Mouse (Mus musculus): ENCODE measurements at regions not wholly inside any gene's neighbourhood (a gene's known extent, or its start where the extent isn't known, plus 50 kb on each side); places are given as distances from the start of the nearest gene placed in this dataset.

DNA sequence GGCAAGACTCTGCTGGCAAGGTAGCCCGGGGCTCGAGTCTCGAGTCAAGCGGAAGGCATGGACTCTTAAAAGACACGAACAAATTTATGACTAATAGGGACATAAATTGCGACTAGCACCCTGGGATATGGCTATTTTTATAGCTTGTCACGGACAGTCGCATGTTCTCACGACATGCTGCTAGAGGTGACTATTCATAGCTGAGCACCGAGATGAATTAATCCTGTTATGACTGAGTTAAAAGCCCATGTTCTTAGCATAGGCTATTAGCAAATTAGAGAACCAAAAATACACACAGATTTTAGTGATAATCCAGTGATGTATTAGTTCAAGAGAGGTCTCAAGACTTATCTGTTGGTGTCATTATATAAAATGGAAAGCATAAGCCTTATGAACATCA, 539.2 kb downstream of the Gm19410 start:
- DNase-seq = no peak

DNA sequence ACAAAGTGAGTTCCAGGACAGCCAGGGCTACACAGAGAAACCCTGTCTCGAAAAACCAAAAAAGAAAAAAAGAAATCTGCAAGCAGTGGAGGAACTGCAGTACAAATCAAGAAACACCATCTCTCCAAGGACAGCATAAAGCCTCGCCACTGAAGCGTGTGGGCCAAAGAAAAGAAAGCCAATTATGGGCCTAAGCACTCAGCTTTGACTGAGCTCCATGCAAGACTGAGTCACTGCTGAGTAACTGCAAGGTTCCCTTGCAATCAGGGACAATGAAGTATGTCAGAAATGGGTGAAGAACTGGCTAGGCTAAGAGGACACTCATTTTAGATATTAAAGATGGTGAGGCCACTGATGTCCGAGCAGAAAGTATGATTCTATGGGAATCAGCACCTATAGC, 540.7 kb downstream of the Gm19410 start:
- DNase-seq = no peak

DNA sequence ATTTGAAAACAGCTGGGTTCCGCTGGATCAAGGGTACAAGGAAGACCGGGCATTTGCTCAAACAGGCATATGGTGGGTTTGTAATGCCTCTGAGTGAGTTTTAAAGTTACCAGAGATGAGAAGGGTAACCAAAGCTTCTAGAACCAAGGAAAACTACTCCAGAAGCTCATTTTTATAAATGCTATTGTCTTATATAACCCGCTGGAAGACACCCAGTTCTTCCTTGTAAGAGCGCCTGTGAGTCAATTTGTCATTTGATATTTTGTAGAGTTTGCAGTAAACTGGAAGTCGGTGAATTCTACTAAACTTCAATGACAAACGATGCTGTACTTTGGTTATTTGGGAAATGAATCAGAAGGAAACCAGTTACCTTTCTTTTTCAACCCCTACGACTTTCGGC, 541.9 kb downstream of the Gm19410 start:
- DNase-seq = no peak

DNA sequence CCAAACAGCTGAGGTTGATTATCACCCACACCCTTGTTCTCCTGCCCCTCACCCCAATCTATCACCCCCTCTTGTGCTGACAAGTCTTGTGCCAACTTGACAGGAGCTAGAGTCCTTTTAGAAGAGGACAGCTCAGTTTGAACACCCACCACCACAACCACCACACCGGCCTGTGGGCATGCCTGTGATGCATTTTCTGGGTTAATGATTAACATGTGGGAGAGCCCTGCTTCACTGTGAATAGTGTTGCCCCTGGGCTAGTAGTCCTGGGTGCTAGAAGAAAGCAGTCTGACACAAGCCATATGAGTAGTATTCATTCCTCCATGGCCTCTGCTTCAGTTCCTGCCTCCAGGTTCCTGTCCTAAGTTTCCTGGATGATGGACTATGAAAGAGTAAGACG, 542.5 kb downstream of the Gm19410 start:
- no peak for DNase-seq

DNA sequence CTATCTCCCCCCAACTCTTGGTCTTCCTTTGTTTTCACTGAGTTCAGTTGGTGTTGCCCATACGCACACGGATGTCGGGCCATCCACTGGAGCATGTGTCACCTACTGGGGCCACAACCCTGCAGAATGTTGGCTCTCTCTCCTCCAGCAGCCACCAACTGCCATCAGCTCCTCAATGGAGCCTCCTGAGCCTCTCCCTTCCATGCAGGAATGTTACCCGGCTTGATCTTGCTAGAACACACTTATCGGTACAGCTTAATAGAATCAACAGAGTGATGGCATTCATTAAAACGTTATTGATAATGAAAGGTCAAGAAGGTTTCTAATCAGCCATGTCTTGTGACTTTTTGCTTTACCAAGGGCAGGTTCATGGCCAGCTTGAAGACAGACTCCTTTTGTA, 543.7 kb downstream of the Gm19410 start:
- no peak for DNase-seq

DNA sequence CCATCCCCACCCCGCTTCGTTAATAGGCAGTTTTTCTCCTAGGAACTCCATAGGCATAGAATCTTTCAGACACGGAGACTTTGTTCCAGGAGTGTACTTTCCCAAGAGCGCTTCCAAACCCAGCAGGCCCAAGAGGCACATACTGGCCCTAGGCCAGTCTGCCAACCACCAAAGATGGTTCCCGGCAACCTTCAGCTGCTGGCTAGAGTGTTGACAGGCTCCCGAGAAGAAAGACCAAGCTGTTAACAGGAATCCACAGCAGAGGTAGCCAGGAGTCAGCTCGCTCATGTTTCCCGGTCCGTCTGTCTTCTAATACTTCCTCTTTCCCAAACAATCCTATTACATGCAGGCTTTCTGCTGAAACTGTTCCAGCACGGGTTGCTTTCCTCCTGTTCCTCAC, 544.4 kb downstream of the Gm19410 start:
- peak; percentile 78 to 81 for DNase-seq

DNA sequence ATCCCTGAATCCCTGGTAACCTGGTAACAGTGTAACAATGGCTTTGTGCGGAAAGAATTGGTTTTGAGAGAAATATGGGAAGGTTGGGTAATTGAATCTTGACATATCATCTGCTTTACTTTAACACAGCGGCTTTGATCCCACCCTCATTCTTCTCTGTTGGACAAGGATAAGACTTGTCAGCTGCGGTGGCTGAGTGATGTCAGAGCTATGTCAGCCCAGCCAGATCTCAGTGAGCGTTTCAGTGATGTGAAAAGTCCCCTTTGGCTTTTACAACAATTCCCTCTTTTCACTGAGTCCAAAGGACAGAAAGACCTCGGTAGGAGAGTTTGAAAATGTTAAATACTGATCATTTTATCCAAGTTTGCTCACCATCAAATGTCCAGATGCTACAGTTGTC, 546.1 kb downstream of the Gm19410 start:
- DNase-seq = no peak

GRCm38 (mm10) chr8:36312963-36313362, 547.4 kb downstream of the Gm19410 start:
- no peak for DNase-seq

- DNase-seq = no peak
These were observed 552.8 kb downstream of the Gm19410 start for GRCm38 (mm10) chr8:36318396-36318795.

- DNase-seq = no peak
These were observed 553.3 kb downstream of the Gm19410 start for GRCm38 (mm10) chr8:36318884-36319283.

- DNase-seq = no peak
These were observed 553.8 kb downstream of the Gm19410 start for GRCm38 (mm10) chr8:36319314-36319959.

GRCm38 (mm10) chr8:36322125-36322524, 556.5 kb downstream of the Gm19410 start:
- DNase-seq = peak in 1 of 2 experiments; percentile 19

DNA sequence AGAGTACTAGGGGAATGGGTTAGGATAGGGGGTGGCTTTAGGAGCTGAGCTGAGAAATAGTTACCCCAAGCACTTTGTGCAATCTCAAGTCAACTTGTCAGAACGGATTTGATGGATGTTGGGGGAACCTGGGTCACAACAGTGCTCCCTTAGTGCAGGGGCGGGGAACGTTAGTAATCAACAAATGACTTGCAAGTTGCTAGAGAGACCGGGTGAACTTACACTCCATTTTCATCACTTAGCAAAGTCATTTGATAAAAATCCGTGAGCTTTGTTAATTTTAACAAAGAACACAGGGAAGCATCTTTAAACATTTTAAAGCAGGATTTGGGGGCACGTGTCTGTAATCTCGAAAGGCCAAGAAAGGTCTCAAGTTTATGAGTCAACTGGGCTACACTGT, 557.0 kb downstream of the Gm19410 start:
- no peak for DNase-seq

DNA sequence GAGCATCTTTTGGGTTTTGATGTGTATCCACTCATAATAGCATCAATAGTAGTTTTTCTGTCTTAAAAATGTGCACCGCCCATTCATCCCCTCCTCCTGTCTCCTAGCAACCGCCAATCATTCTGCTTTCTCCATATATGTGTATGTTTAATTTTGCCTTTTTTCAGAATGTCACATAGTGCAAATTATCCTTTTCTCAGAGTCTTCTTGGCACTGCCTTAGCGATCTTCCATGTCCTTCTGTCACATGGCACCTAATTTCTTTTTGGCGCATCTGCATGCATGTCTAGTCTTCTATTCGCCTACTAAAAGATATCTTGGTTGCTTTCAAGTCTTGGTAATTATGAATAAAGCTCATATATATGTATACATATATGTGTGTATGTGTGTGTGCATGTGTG, 573.0 kb downstream of the Gm19410 start:
- DNase-seq = no peak

DNA sequence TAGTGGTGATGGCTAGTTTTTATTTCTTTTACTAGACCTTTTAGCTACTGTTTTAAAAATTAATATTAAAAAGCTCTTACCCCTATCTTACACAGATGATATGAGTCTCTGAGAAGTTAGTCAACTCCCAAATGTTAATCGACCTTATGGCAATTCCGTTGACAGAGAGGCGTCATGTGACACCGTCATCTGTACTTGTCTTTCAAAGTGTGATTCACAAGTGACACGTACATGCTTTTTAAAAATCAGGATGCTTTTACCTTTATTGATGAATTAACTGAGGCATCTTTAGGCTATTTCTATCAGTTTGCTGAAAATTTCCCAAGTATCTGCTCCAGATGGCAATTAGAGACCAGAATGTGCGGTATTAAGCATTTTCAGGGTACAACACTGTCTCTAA, 573.9 kb downstream of the Gm19410 start:
- DNase-seq = no peak

DNA sequence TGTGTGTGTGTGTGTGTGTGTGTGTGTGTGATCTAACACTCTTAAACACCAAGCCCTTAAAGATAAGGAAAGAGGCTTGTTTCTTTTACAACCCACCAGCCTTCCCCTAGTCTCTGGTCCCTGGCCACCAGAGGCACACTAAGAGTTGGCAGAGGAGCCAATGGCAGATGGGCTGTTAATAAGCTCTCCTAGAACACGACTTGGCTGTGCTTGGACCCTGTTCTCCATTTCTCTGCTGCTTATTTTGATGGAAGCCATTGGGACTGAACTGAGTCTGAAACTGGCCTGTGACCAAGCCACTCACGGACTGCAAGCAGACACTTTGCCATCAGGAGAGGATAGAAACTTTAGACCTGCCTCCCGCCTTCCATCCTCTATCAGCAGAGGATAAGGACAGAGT, 574.9 kb downstream of the Gm19410 start:
- peak; percentile 94 to 95 for DNase-seq

- peak; percentile 52 to 61 for DNase-seq
These were observed 576.4 kb downstream of the Gm19410 start for GRCm38 (mm10) chr8:36341965-36342364.

DNA sequence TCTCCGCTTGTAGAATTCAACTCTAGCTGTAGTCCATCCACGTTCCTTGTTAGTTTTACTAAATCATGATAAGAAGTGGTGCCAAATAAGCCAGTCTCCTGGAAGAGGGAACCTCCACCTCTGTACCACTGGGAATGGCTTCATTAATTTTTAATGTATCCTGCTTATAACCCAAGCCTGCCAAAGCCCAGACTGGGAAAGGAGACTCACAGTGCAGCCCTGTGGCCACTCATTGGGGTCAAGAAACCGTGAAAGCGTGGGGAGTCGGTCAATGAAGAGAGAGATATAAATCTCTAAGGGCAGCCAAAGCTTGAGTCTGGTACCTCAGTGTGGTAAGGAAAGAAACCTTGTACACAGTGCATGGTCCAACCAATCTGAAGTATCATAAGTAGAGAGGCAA, 577.1 kb downstream of the Gm19410 start:
- no peak for DNase-seq

DNA sequence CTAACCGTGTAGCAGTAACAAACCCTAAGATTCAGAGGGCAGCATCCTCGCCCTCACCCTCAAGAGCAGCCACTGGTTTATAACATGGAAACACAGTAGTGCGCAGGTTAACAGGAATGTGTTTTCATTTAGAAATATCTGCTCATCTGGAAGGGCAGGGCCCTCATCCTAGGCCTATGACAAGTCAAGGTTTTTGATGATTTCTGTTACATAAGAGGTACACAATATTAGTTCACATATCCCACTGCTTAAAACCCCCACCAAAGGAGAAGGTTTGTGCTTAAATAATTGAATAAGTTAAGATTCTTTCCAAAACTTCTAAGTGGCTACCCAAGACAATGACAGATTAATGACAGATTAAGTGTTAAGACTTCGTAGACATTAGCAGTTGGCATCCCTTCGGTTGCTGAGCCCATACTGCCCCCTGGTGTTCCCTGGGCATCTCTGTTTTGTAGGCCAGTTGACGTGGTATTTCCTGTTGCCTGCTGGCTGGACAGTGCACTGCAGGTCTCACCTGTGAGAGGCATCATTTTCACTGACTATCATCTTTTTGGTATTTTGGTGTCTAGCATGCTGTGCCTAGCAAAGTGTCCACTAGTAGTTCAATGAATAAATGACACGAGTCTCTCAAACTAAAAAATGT, 581.2 kb downstream of the Gm19410 start:
- peak; percentile 94 to 95 for DNase-seq

DNA sequence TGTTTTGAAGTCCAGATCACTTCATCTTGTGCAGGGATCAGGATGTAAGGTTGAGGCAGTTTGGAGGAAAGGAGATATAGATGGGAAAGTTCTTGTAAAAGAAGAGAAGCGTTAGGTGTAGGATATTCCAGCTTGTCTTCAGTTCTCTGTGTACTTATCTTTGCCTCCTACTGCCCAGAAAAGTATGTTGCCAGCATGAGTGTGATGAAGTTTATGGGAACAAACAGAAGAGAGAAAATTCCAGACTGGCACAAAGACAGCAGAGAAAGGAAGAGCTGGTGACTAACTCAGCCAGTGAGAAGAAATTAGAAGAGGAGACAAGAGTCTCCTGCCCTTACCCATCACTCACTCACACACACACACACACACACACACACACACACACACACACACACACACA, 582.5 kb downstream of the Gm19410 start:
- no peak for DNase-seq

DNA sequence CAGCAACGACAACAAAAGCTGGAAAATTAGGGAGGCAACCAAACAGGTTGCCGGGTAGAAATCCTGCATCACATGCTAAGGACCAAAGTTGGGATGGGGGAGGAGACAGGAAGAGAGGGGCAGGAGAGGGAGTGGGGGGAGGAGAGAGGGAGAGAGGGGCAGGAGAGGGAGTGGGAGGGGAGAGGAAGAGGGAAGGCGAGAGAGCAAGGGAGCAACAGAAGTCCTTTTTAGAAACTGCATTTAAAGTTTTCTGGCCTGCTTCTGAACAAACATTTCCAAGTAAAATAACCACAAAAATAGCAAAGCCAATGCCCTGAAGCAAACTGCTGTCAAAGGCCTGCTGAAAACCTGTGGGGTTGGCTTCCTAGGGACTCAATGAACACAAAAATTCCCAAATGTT, 589.3 kb downstream of the Gm19410 start:
- DNase-seq = no peak

- DNase-seq = no peak
These were observed 593.4 kb downstream of the Gm19410 start for GRCm38 (mm10) chr8:36358998-36359397.

DNA sequence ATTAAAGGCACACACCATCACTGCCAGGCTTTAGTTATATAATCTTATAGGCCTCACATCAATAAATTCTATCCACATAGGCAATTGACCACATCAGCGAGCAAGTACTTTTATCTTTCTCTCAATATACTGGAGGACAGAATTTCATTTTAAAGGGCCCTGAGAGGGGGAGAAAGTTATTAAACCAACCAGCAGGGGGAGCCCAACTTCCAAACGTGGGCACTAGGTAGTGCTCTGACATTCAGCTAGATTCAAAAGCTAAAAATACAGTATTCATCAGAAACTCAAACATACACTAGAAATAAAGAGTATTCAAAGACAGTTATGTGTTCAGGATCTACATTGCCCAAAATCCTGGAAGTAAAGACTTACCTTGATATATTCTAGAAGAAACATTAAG, 595.7 kb downstream of the Gm19410 start:
- DNase-seq = peak; percentile 90 to 94

- no peak for DNase-seq
These were observed 596.2 kb downstream of the Gm19410 start for GRCm38 (mm10) chr8:36361818-36362217.

DNA sequence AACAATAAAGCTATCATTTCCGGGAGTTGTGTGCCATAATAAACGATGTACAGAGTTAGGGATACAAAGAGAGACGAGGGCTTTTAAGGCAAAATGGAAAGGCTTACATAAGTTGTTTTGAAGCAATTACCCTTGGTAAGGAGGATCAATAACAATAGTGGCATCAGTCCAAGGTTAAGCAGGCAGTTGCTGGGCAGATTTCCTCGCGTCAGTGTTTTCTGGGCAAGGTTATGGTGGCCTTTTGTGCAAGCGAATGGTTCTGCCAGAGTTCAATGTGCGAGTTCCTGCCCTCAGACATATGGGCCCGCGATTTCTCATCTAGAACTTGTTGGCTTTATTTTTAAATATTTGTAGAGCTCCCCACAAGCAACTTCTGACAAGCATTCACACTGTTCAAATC, 597.7 kb downstream of the Gm19410 start:
- peak; percentile 34 to 57 for DNase-seq

Measured in cerebellum, postnatal 10 days (tissue).